Comparison of ENCODE assay signal across 17 mouse cellular contexts in genomic region chr3:65860903-65861302, GRCm38 (mm10).
DNase-seq lines count a peak whose midpoint lies in the region; ATAC-seq and TF ChIP-seq lines count a peak whose summit lies in the region.
"Had no signal": no experiment of that assay in that cellular context is flagged by ENCODE, and none has a peak within 500 bp of the region (broad histone marks: within the 10 kb centered on the region; RNA-seq: fewer than 3 reads in every experiment).

No protein-coding gene starts in this region.

- no peaks in the 10 kb centered on the region for H3K9me3 ChIP-seq in hindbrain, postnatal 0 days (ENCODE audit: low read length)
- no peaks in the 10 kb centered on the region for H3K9me3 ChIP-seq in hindbrain, embryonic 14.5 days (ENCODE audit: control insufficient read depth, low read length)
- H3K9me3 ChIP-seq: heart, embryonic 15.5 days; limb, embryonic 13.5 days; lung, embryonic 15.5 days; neural tube, embryonic 13.5 days had no signal

- WGBS in hindbrain, postnatal 0 days = 31% methylated on average over 4 of the region's 4 CpGs
- 14% methylated on average over 4 of the region's 4 CpGs for WGBS in hindbrain, embryonic 14.5 days
- WGBS in kidney, adult 2 months = 47% methylated on average over 4 of the region's 4 CpGs
- WGBS in lung, adult 2 months = 57% methylated on average over 4 of the region's 4 CpGs

- peak; percentile 36 for DNase-seq in embryo, embryonic 11 days
- DNase-seq in embryo, embryonic 9.5 days (ENCODE audit: extremely low spot score) = no peak
- no peak for DNase-seq in hindbrain, postnatal 0 days (ENCODE audit: low spot score)
- no peak for DNase-seq in hindbrain, embryonic 14.5 days (ENCODE audit: low spot score)
- DNase-seq in kidney, adult 2 months = peak; percentile 53
- DNase-seq in kidney, postnatal 14 days = peak; percentile 21
- no peak for DNase-seq in adipocyte (ENCODE audit: low spot score)
- no peak for DNase-seq in lung, adult 2 months
- DNase-seq: gastrocnemius, postnatal 25 days; right cerebral cortex, postnatal 25 days; thymus, postnatal 4 days had no signal

- H3K4me1 ChIP-seq in hindbrain, postnatal 0 days (ENCODE audit: insufficient read depth, low read length) = peaks cover 26% of the 10 kb centered on the region
- H3K4me1 ChIP-seq in hindbrain, embryonic 14.5 days (replicated peaks; ENCODE audit: control insufficient read depth, insufficient read depth, low read length) = peaks cover 40% of the 10 kb centered on the region
- peaks cover 15% of the 10 kb centered on the region for H3K4me1 ChIP-seq in kidney, adult 2 months (ENCODE audit: control insufficient read depth, insufficient read depth, low read length)
- H3K4me1 ChIP-seq in lung, adult 2 months (ENCODE audit: control insufficient read depth, insufficient read depth, low read length) = peaks cover 9% of the 10 kb centered on the region

- no peak for TF ChIP-seq CTCF in hindbrain, postnatal 0 days (IDR thresholded peaks at IDR 0.05; ENCODE audit: low read depth)
- TF ChIP-seq CTCF in kidney, adult 2 months (conservative IDR thresholded peaks at IDR 0.05; ENCODE audit: insufficient read depth, insufficient read length, low read depth, low read length) = no peak
- no peak for TF ChIP-seq CTCF in lung, adult 2 months (IDR thresholded peaks at IDR 0.05; ENCODE audit: insufficient read depth, low read length)

- no peak overlapping the region for H3K4me2 ChIP-seq in hindbrain, postnatal 0 days (ENCODE audit: low read depth, low read length)
- H3K4me2 ChIP-seq in hindbrain, embryonic 14.5 days (replicated peaks) = no peak overlapping the region
- H3K4me2 ChIP-seq: heart, embryonic 15.5 days; limb, embryonic 13.5 days; lung, embryonic 15.5 days; neural tube, embryonic 13.5 days had no signal

- no peak overlapping the region for H3K9ac ChIP-seq in hindbrain, postnatal 0 days (replicated peaks; ENCODE audit: low read length)
- no peak overlapping the region for H3K9ac ChIP-seq in hindbrain, embryonic 14.5 days
- H3K9ac ChIP-seq: heart, embryonic 15.5 days; limb, embryonic 13.5 days; lung, embryonic 15.5 days; neural tube, embryonic 13.5 days had no signal

- TF ChIP-seq POLR2A in kidney, adult 2 months (IDR thresholded peaks at IDR 0.05; ENCODE audit: low read depth, low read length) = no peak
- TF ChIP-seq POLR2A in lung, adult 2 months (IDR thresholded peaks at IDR 0.05; ENCODE audit: borderline replicate concordance, extremely low read depth, low read depth, low read length) = no peak

- ATAC-seq in hindbrain, postnatal 0 days = no peak
- ATAC-seq in hindbrain, embryonic 14.5 days (ENCODE audit: low FRiP score) = no peak
- ATAC-seq: Patski had no signal

- H3K4me3 ChIP-seq in hindbrain, postnatal 0 days (ENCODE audit: low read length) = no peak overlapping the region
- H3K4me3 ChIP-seq in hindbrain, embryonic 14.5 days (replicated peaks; ENCODE audit: low read length) = no peak overlapping the region
- no peak overlapping the region for H3K4me3 ChIP-seq in kidney, adult 2 months (ENCODE audit: insufficient read depth, low read depth, low read length)
- no peak overlapping the region for H3K4me3 ChIP-seq in lung, adult 2 months (replicated peaks; ENCODE audit: extremely low read depth, low read depth, low read length)
- H3K4me3 ChIP-seq: erythroblast, embryonic 14.5 days; heart, embryonic 15.5 days; limb, embryonic 13.5 days; lung, embryonic 15.5 days; neural tube, embryonic 13.5 days had no signal

- H3K27me3 ChIP-seq in hindbrain, postnatal 0 days (ENCODE audit: insufficient read depth, low read length) = no peaks in the 10 kb centered on the region
- H3K27me3 ChIP-seq in hindbrain, embryonic 14.5 days (ENCODE audit: control insufficient read depth, insufficient read depth, low read length) = no peaks in the 10 kb centered on the region
- no peaks in the 10 kb centered on the region for H3K27me3 ChIP-seq in kidney, adult 2 months (replicated peaks; ENCODE audit: control insufficient read depth, insufficient read depth, low read length)
- H3K27me3 ChIP-seq: heart, embryonic 15.5 days; lung, embryonic 15.5 days; neural tube, embryonic 13.5 days; Patski had no signal

- H3K36me3 ChIP-seq in hindbrain, postnatal 0 days (ENCODE audit: insufficient read depth, low read length) = no peaks in the 10 kb centered on the region
- no peaks in the 10 kb centered on the region for H3K36me3 ChIP-seq in hindbrain, embryonic 14.5 days (replicated peaks; ENCODE audit: control insufficient read depth, insufficient read depth)
- no peaks in the 10 kb centered on the region for H3K36me3 ChIP-seq in kidney, adult 2 months (ENCODE audit: control insufficient read depth, insufficient read depth, low read length)
- H3K36me3 ChIP-seq: heart, embryonic 15.5 days; limb, embryonic 13.5 days; lung, embryonic 15.5 days; neural tube, embryonic 13.5 days had no signal

- peak overlapping the region; percentile 6; the same call in 1 of the 2 replicates for H3K27ac ChIP-seq in hindbrain, postnatal 0 days
- no peak overlapping the region for H3K27ac ChIP-seq in hindbrain, embryonic 14.5 days
- peak overlapping the region; percentile 74 for H3K27ac ChIP-seq in kidney, adult 2 months (ENCODE audit: insufficient read depth, low read depth, low read length)
- H3K27ac ChIP-seq: heart, embryonic 15.5 days; limb, embryonic 13.5 days; neural tube, embryonic 13.5 days had no signal

Comparison
In these comparisons a context has a peak if more than half of its experiments do, and no peak if none do; other contexts are left out.
1. DNase-seq: peak in embryo, embryonic 11 days (single experiment), kidney, adult 2 months (single experiment) and kidney, postnatal 14 days (single experiment); none in embryo, embryonic 9.5 days (single experiment), hindbrain, postnatal 0 days (single experiment), hindbrain, embryonic 14.5 days (single experiment), adipocyte (single experiment) and lung, adult 2 months (single experiment).